Mouse (Mus musculus) hindbrain, embryonic 10.5 days (tissue): Measurements from ENCODE around the gene Rab11b. TPM values are rescaled to one million over a fixed set of nuclear protein-coding genes. Genes with fewer than 3 reads are reported as not detected.

Experiments
- DNase-seq: peaks from one replicate; pipeline ENCODE4 v3.0.0-alpha.2; 2017; ENCODE audit warnings: low spot score
- H3K27ac ChIP-seq: fragments of 300-500 bp; sonication (generic); 2 replicates; pipeline ENCODE4 v1.5.1; 2016; ENCODE audit warnings: mild to moderate bottlenecking, moderate library complexity
- H3K27me3 ChIP-seq: fragments of 300-500 bp; sonication (generic); 2 replicates; pipeline ENCODE4 v1.6.1; 2016; ENCODE audit warnings: mild to moderate bottlenecking; ENCODE audit not compliant: poor library complexity, insufficient read depth, severe bottlenecking
- H3K36me3 ChIP-seq: fragments of 300-500 bp; sonication (generic); 2 replicates; pipeline ENCODE4 v1.6.1; 2016; ENCODE audit warnings: mild to moderate bottlenecking, moderate library complexity
- H3K4me1 ChIP-seq: fragments of 300-500 bp; sonication (generic); replicated peaks from 2 replicates; pipeline ENCODE4 v1.6.1; 2016; ENCODE audit warnings: mild to moderate bottlenecking
- H3K4me3 ChIP-seq: fragments of 300-500 bp; sonication (generic); 2 replicates; pipeline ENCODE4 v1.5.1; 2016; ENCODE audit warnings: mild to moderate bottlenecking, moderate library complexity
- H3K9me3 ChIP-seq: fragments of 300-500 bp; sonication (generic); 2 replicates; pipeline ENCODE4 v1.6.1; 2016; ENCODE audit warnings: mild to moderate bottlenecking, moderate library complexity
- WGBS: fragments of 180-500 bp; shearing (Covaris S2); methylation state at CpG from one replicate; pipeline ENCODE4 v1.1.7; 2016; 5-methylcytosine and 5-hydroxymethylcytosine counted together
- polyA plus RNA-seq: library from polyadenylated mRNA; unstranded; fragments of >200 nt; fragmentation: Nextera tagmentation; extraction: Ambion mirVana; gene quantifications from 2 replicates; pipeline ENCODE4 v1.2.1, GENCODE M21; 2016

Rab11b gene
- polyA plus RNA-seq, 1 experiment from 2014 or later, result 495 TPM

GRCm38 (mm10) chr17:33781124-33781977 is 21.0 kb upstream of the Rab11b start, which contains the start of gene Angptl4:
TSS of gene Angptl4 (minus strand) at chr17:33781830.
- H3K9me3 ChIP-seq, result no peaks in the 10 kb centered on the region
- peaks cover 12% of the 10 kb centered on the region for H3K36me3 ChIP-seq
- 1% methylated on average over 50 of the region's 50 CpGs for WGBS
- DNase-seq, result peak; percentile 76
- peak within 1 kb of the TSS; percentile 89 for H3K27ac ChIP-seq
- H3K27me3 ChIP-seq, result peaks cover 20% of the 10 kb centered on the region; the same call in 1 of the 2 replicates
- H3K4me1 ChIP-seq, result peaks cover 47% of the 10 kb centered on the region
- peak within 1 kb of the TSS; percentile 66 for H3K4me3 ChIP-seq

- peaks cover 12% of the 10 kb centered on the region for H3K36me3 ChIP-seq
- peaks cover 38% of the 10 kb centered on the region for H3K4me1 ChIP-seq
- H3K9me3 ChIP-seq, result no peaks in the 10 kb centered on the region
- 88% methylated on average over 5 of the region's 5 CpGs for WGBS
- peaks cover 20% of the 10 kb centered on the region; the same call in 1 of the 2 replicates for H3K27me3 ChIP-seq
- no peak for DNase-seq
- peak overlapping the region; percentile 89 for H3K27ac ChIP-seq
- peak overlapping the region; percentile 66 for H3K4me3 ChIP-seq
These were observed 20.1 kb upstream of the Rab11b start for GRCm38 (mm10) chr17:33780431-33780830.

- no peak for DNase-seq
- H3K27ac ChIP-seq, result peak overlapping the region; percentile 89
- H3K27me3 ChIP-seq, result peaks cover 20% of the 10 kb centered on the region; the same call in 1 of the 2 replicates
- 90% methylated on average over 5 of the region's 5 CpGs for WGBS
- H3K4me3 ChIP-seq, result peak overlapping the region; percentile 66
- H3K4me1 ChIP-seq, result peaks cover 38% of the 10 kb centered on the region
- peaks cover 17% of the 10 kb centered on the region for H3K36me3 ChIP-seq
- no peaks in the 10 kb centered on the region for H3K9me3 ChIP-seq
These were observed 19.6 kb upstream of the Rab11b start for GRCm38 (mm10) chr17:33779967-33780295.

- Histone ChIP-seq H3K27me3 (peaks cover 20% of the 10 kb centered on the region; the same call in 1 of the 2 replicates), H3K4me3 (peak overlapping the region; percentile 66), H3K36me3 (peaks cover 19% of the 10 kb centered on the region), H3K4me1 (peaks cover 38% of the 10 kb centered on the region), H3K9me3 (no peaks in the 10 kb centered on the region), H3K27ac (peak overlapping the region; percentile 89)
- DNase-seq, result peak; percentile 80
- 64% methylated on average over 9 of the region's 9 CpGs for WGBS
These were observed 19.1 kb upstream of the Rab11b start for GRCm38 (mm10) chr17:33779271-33779966.

GRCm38 (mm10) chr17:33775287-33775686 is 15.0 kb upstream of the Rab11b start:
- Histone ChIP-seq H3K4me3 (no peak overlapping the region), H3K27me3 (peaks cover 3% of the 10 kb centered on the region; the same call in 1 of the 2 replicates), H3K27ac (no peak overlapping the region), H3K4me1 (peaks cover 14% of the 10 kb centered on the region), H3K9me3 (no peaks in the 10 kb centered on the region), H3K36me3 (peaks cover 19% of the 10 kb centered on the region)
- DNase-seq, result no peak
- 93% methylated on average over 4 of the region's 4 CpGs for WGBS

GRCm38 (mm10) chr17:33774573-33775155 is 14.3 kb upstream of the Rab11b start:
- Histone ChIP-seq H3K27ac (no peak overlapping the region), H3K27me3 (no peaks in the 10 kb centered on the region), H3K4me3 (no peak overlapping the region), H3K4me1 (peaks cover 10% of the 10 kb centered on the region), H3K36me3 (peaks cover 19% of the 10 kb centered on the region), H3K9me3 (no peaks in the 10 kb centered on the region)
- no peak for DNase-seq
- 89% methylated on average over 8 of the region's 8 CpGs for WGBS

- Histone ChIP-seq H3K9me3 (no peaks in the 10 kb centered on the region), H3K4me3 (no peak overlapping the region), H3K4me1 (peaks cover 4% of the 10 kb centered on the region), H3K27me3 (no peaks in the 10 kb centered on the region), H3K36me3 (peaks cover 19% of the 10 kb centered on the region), H3K27ac (no peak overlapping the region)
- DNase-seq, result no peak
- WGBS, result 92% methylated on average over 6 of the region's 6 CpGs
These were observed 13.7 kb upstream of the Rab11b start for GRCm38 (mm10) chr17:33773871-33774572.

- no peak overlapping the region for H3K4me3 ChIP-seq
- DNase-seq, result no peak
- no peaks in the 10 kb centered on the region for H3K27me3 ChIP-seq
- peaks cover 19% of the 10 kb centered on the region for H3K36me3 ChIP-seq
- H3K9me3 ChIP-seq, result no peaks in the 10 kb centered on the region
- WGBS, result 82% methylated on average over 6 of the region's 6 CpGs
- no peak overlapping the region for H3K27ac ChIP-seq
- H3K4me1 ChIP-seq, result no peaks in the 10 kb centered on the region
These were observed 13.1 kb upstream of the Rab11b start for GRCm38 (mm10) chr17:33773426-33773825.

GRCm38 (mm10) chr17:33771617-33772016 is 11.3 kb upstream of the Rab11b start:
- H3K4me1 ChIP-seq, result no peaks in the 10 kb centered on the region
- H3K27me3 ChIP-seq, result no peaks in the 10 kb centered on the region
- DNase-seq, result no peak
- H3K36me3 ChIP-seq, result peaks cover 8% of the 10 kb centered on the region
- H3K9me3 ChIP-seq, result no peaks in the 10 kb centered on the region
- no peak overlapping the region for H3K27ac ChIP-seq
- WGBS, result 93% methylated on average over 4 of the region's 4 CpGs
- no peak overlapping the region for H3K4me3 ChIP-seq

- H3K9me3 ChIP-seq, result no peaks in the 10 kb centered on the region
- no peaks in the 10 kb centered on the region for H3K36me3 ChIP-seq
- H3K27ac ChIP-seq, result no peak overlapping the region
- no peak overlapping the region for H3K4me3 ChIP-seq
- no peaks in the 10 kb centered on the region for H3K27me3 ChIP-seq
- 78% methylated on average over 3 of the region's 3 CpGs for WGBS
- DNase-seq, result no peak
- no peaks in the 10 kb centered on the region for H3K4me1 ChIP-seq
These were observed 6.1 kb upstream of the Rab11b start for GRCm38 (mm10) chr17:33766389-33766788.

- peak; percentile 93 for DNase-seq
- Histone ChIP-seq H3K27ac (peak overlapping the region; percentile 100), H3K4me3 (peak overlapping the region; percentile 92), H3K27me3 (no peaks in the 10 kb centered on the region), H3K4me1 (peaks cover 46% of the 10 kb centered on the region), H3K9me3 (no peaks in the 10 kb centered on the region), H3K36me3 (peaks cover 21% of the 10 kb centered on the region)
- WGBS, result 0% methylated on average over 38 of the region's 38 CpGs
These were observed 519 bp downstream of the Rab11b start for GRCm38 (mm10) chr17:33759767-33760254.

- Histone ChIP-seq H3K4me3 (no peak overlapping the region), H3K27ac (no peak overlapping the region)
These were observed 3.1 kb downstream of the Rab11b start for GRCm38 (mm10) chr17:33757231-33757630.

More at GRCm38 (mm10) chr17:33757231-33757630, 3.1 kb downstream of the Rab11b start:
- H3K36me3 ChIP-seq, result peaks cover 40% of the 10 kb centered on the region
- DNase-seq, result no peak
- no peaks in the 10 kb centered on the region for H3K9me3 ChIP-seq
- H3K27me3 ChIP-seq, result no peaks in the 10 kb centered on the region
- H3K4me1 ChIP-seq, result peaks cover 46% of the 10 kb centered on the region
- 77% methylated on average over 4 of the region's 4 CpGs for WGBS
